Mouse (Mus musculus) urinary bladder, postnatal 14 days (tissue): ENCODE data around the gene Gm26992.

ENCODE experiments used
- DNase-seq: peaks from one replicate; pipeline ENCODE4 v3.0.0; 2021; ENCODE audit warnings: low spot score

The Gm26992 gene

GRCm38 (mm10) chrX:103484050-103484449, 62.2 kb downstream of the Gm26992 start:
- peak; percentile 42 for DNase-seq

DNA sequence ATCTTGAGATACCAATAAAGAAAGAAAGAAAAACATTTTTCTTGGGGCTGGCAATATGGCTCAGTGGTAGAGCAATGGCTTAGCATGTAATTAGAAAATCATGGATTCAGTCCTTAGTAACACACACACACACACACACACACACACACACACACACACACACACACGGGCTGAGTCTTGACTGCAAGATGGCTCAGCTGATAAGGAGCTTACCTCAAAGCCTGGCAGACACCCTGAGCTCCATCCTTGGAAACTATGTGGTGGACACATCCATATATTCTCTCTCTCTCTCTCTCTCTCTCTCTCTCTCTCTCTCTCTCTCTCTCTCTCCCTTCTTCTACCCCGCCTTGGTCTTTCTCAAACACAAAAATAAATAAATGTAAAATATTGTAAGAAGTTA, 69.0 kb downstream of the Gm26992 start:
- no peak for DNase-seq

- DNase-seq: no peak
These were observed 70.8 kb downstream of the Gm26992 start for GRCm38 (mm10) chrX:103492398-103493256.

GRCm38 (mm10) chrX:103493351-103494173, 71.8 kb downstream of the Gm26992 start:
- peak; percentile 56 for DNase-seq

GRCm38 (mm10) chrX:103499374-103499773, 77.6 kb downstream of the Gm26992 start:
- no peak for DNase-seq

- DNase-seq: no peak
These were observed 78.3 kb downstream of the Gm26992 start for GRCm38 (mm10) chrX:103500137-103500536.

GRCm38 (mm10) chrX:103508218-103508617, 86.4 kb downstream of the Gm26992 start:
- DNase-seq: no peak

- no peak for DNase-seq
These were observed 87.6 kb downstream of the Gm26992 start for GRCm38 (mm10) chrX:103509168-103510019.

DNA sequence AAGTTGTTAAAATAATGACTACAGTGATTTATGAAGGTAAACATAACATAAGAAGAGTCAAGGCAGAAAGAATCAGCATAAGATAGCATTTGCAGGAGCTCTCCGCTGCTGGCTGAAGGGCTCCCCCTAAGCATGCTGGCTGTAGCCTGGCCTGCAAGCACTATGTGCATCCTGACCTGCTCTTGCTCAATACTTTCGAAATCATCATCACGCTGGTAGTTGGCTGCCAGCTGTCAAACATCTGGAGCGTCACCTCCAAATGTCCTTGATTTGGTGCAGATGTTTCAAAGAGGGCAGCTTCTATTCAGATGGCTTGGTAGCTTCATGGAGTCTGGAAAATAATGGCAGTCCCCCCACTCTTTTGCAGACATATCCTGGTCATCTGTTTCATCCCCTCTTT, 93.0 kb downstream of the Gm26992 start:
- DNase-seq: peak; percentile 7

- DNase-seq: peak; percentile 16
These were observed 93.5 kb downstream of the Gm26992 start for GRCm38 (mm10) chrX:103515346-103515745.

DNA sequence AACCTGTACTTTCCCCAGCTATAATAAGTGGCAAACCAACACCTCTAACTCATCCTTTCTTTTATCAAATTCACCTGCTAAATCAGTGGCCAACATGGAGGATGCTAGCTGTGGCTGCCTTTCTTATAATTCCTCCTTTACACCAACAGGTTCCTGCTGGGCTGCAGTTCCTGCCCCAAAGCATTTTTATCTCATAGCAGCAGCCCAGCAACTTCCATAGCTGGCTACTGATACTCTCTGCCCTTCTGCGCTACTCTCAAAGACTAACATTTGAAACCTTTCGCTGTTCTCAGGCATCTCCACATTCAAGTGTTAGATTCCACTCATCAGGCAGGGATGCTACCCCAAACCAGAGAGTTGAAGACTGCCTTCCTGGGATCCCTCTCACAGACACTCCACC, 97.0 kb downstream of the Gm26992 start:
- DNase-seq: no peak

DNA sequence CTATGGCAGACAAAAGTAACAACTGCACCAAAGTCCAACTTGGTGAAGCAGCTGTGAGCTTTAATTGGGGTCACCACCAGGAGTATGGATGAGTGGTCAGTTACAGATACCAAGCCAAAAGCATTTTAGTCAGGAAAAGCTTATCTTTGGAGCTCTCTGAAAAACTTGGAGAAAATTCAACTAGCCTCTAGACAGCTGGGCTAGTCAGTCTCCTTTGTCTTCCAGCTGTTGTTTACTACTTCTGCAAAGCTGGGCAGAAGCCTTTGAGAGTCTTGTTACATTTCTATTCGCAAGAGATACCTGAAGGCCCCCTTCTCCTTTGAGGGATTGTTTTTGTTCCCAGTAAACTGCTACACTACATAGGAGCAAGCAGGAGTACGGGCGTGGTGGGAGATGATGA, 97.7 kb downstream of the Gm26992 start:
- DNase-seq: no peak

DNA sequence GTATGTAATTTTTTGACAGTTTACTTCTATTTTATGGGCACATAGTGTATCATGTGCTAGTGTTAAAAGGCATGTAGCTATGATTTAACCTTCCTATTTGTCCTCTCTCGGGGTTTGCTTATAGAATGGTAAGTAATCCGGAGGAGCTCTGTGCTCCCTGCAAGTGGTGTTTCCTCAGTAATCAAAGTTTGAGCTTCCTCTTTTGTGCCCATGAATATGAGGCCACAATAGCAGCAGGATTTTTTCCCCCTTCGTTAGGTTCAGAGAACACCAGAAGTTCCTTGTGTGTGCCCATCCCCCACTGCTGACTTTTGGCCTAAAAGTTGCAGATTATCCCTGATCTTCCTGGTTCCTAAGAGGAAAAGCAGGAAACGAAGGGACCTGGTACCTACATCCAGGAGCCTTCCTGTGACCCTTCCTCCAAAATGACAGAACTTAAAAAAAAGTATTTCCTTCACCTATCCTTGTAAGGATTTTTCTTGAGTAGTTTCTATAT, 99.5 kb downstream of the Gm26992 start:
- no peak for DNase-seq

DNA sequence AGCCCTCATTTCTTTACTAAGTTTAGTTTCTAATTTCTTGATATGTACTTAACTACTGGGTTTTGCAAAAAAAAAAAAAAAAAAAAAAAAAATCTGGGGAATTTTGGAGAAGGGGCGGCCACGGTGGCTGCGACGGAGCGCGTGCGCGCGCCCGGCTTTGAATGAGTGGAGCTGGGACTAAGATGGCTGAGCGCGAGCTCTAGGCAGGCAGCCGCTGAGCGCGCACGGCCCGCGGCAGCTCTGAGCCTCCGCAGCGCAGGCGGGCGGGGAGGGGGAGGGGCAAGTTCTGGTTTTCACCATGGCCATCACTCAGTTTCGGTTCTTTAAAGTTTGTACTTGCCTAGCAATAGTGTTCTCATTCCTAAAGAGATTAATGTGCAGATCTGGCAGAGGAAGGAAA, 107.4 kb downstream of the Gm26992 start:
- DNase-seq: peak; percentile 70
